Mouse (Mus musculus): ENCODE data around the gene Ppm1e.

- TF ChIP-seq MAX (IDR thresholded peaks at IDR 0.05; ENCODE audit: low read length) (no peak), CTCF (conservative IDR thresholded peaks at IDR 0.05 in 1 of 2, IDR thresholded peaks at IDR 0.05 in 1 of 2; ENCODE audit: low read depth in 2 of 2, low read length in 2 of 2) (no peak), SIN3A (IDR thresholded peaks at IDR 0.05; ENCODE audit: low read length) (no peak), POLR2A (IDR thresholded peaks at IDR 0.05; ENCODE audit: low read depth, low read length) (no peak), MYC (IDR thresholded peaks at IDR 0.05; ENCODE audit: low read depth, low read length) (no peak), KAT2A (IDR thresholded peaks at IDR 0.05; ENCODE audit: insufficient replicate concordance, low read length) (no peak), TBP (conservative IDR thresholded peaks at IDR 0.05; ENCODE audit: low read depth, low read length) (no peak), SMC3 (IDR thresholded peaks at IDR 0.05; ENCODE audit: low read depth, low read length) (no peak), ZNF384 (IDR thresholded peaks at IDR 0.05; ENCODE audit: low read depth, low read length) (no peak), E2F4 (IDR thresholded peaks at IDR 0.05; ENCODE audit: insufficient replicate concordance, low read depth, low read length) (no peak), JUN (IDR thresholded peaks at IDR 0.05; ENCODE audit: insufficient read depth, low read depth, low read length) (no peak), USF2 (conservative IDR thresholded peaks at IDR 0.05; ENCODE audit: low read depth, low read length) (no peak)
Observed at GRCm38 (mm10) chr11:87270446-87270845, 88.4 kb downstream of the Ppm1e start.
